Mouse (Mus musculus) spleen, adult 12 weeks (tissue): Measurements from ENCODE around the gene Ergic2.

Source experiments
- DNase-seq: peaks from one replicate; pipeline ENCODE4 v3.0.0; 2022; ENCODE audit warnings: low spot score

Gene Ergic2

GRCm38 (mm10) chr6:148211897-148212680 is at the start of gene Ergic2:
Gene Ergic2 (minus strand): TSS chr6:148212374.
- DNase-seq: peak; percentile 93

- no peak for DNase-seq
Measured at GRCm38 (mm10) chr6:148260729-148261101, 48.5 kb upstream of the Ergic2 start.

GRCm38 (mm10) chr6:148259979-148260728 is 48.0 kb upstream of the Ergic2 start:
- no peak for DNase-seq

- no peak for DNase-seq
Measured at GRCm38 (mm10) chr6:148259074-148259473, 46.9 kb upstream of the Ergic2 start.

GRCm38 (mm10) chr6:148257805-148258204 is 45.6 kb upstream of the Ergic2 start:
- no peak for DNase-seq

- no peak for DNase-seq
Measured at GRCm38 (mm10) chr6:148256109-148256508, 43.9 kb upstream of the Ergic2 start.

GRCm38 (mm10) chr6:148255395-148256053 is 43.4 kb upstream of the Ergic2 start:
- DNase-seq: no peak

GRCm38 (mm10) chr6:148249221-148249620 is 37.0 kb upstream of the Ergic2 start:
- no peak for DNase-seq

- DNase-seq: no peak
Measured at GRCm38 (mm10) chr6:148248625-148249024, 36.5 kb upstream of the Ergic2 start.

- DNase-seq: no peak
Measured at GRCm38 (mm10) chr6:148246544-148246943, 34.4 kb upstream of the Ergic2 start.

- DNase-seq: no peak
Measured at GRCm38 (mm10) chr6:148244836-148245235, 32.7 kb upstream of the Ergic2 start.

GRCm38 (mm10) chr6:148242304-148242703 is 30.1 kb upstream of the Ergic2 start:
- DNase-seq: no peak

GRCm38 (mm10) chr6:148241685-148242084 is 29.5 kb upstream of the Ergic2 start:
- no peak for DNase-seq

GRCm38 (mm10) chr6:148239311-148239710 is 27.1 kb upstream of the Ergic2 start:
- no peak for DNase-seq

GRCm38 (mm10) chr6:148237453-148237852 is 25.3 kb upstream of the Ergic2 start:
- DNase-seq: no peak

- no peak for DNase-seq
Measured at GRCm38 (mm10) chr6:148234105-148234828, 22.1 kb upstream of the Ergic2 start.

- DNase-seq: no peak
Measured at GRCm38 (mm10) chr6:148227542-148227941, 15.4 kb upstream of the Ergic2 start.

- no peak for DNase-seq
Measured at GRCm38 (mm10) chr6:148222686-148223085, 10.5 kb upstream of the Ergic2 start.

- DNase-seq: no peak
Measured at GRCm38 (mm10) chr6:148218235-148219076, 6.3 kb upstream of the Ergic2 start.

- DNase-seq: no peak
Measured at GRCm38 (mm10) chr6:148216752-148217151, 4.6 kb upstream of the Ergic2 start.

GRCm38 (mm10) chr6:148214765-148215164 is 2.6 kb upstream of the Ergic2 start:
- peak; percentile 13 for DNase-seq
